Mouse (Mus musculus): ENCODE data around the gene Slc2a9. TPM values are rescaled to one million over a fixed set of nuclear protein-coding genes. Genes with fewer than 3 reads are reported as not detected.

Gene Slc2a9
- polyA plus RNA-seq, 1 experiment from 2014 or later: 0.23 TPM

DNA sequence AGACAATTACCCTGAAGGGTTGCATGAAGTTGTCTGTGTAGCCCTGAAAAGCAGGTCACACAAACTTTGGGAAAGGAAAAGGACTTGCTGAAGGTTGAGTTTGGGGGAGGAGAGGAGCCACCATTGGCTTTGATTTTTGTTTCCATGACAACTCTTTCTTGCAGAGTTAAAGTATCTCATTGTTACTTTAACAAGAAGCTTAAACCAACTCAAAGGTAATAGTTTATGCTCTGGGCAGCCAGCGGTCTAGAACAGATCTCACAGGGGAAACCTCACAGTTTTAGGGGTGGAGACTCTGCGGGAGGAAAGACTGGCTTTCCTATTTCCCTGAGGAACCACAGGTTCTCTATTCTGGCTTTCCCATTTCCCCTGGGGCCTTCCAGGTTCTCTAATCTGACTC, 114.1 kb downstream of the Slc2a9 start:
- H3K4me2 ChIP-seq (ENCODE audit: low read length): no peak overlapping the region
- ATAC-seq: peak; percentile 58
- no peaks in the 10 kb centered on the region for H3K27me3 ChIP-seq (ENCODE audit: control insufficient read depth, insufficient read depth, low read depth, low read length)
- 6% methylated on average over 2 of the region's 2 CpGs for WGBS
- H3K9me3 ChIP-seq (replicated peaks; ENCODE audit: control insufficient read depth, low read length, poor library complexity, severe bottlenecking): no peaks in the 10 kb centered on the region
- H3K9ac ChIP-seq (ENCODE audit: low read depth, low read length): no peak overlapping the region
- H3K4me3 ChIP-seq (ENCODE audit: low read depth, low read length): no peak overlapping the region
- H3K27ac ChIP-seq (ENCODE audit: low read length): no peak overlapping the region; the same call in 1 of the 2 replicates
- no peaks in the 10 kb centered on the region for H3K36me3 ChIP-seq (ENCODE audit: control insufficient read depth, insufficient read depth, low read length)
- peaks cover 18% of the 10 kb centered on the region for H3K4me1 ChIP-seq (ENCODE audit: control insufficient read depth, insufficient read depth, low read length)

- H3K27me3 ChIP-seq (ENCODE audit: control insufficient read depth, insufficient read depth, low read depth, low read length): no peaks in the 10 kb centered on the region
- peak; percentile 43 for ATAC-seq
- H3K4me1 ChIP-seq (ENCODE audit: control insufficient read depth, insufficient read depth, low read length): peaks cover 18% of the 10 kb centered on the region
- no peaks in the 10 kb centered on the region for H3K9me3 ChIP-seq (replicated peaks; ENCODE audit: control insufficient read depth, low read length, poor library complexity, severe bottlenecking)
- H3K4me3 ChIP-seq (ENCODE audit: low read depth, low read length): no peak overlapping the region
- H3K4me2 ChIP-seq (ENCODE audit: low read length): no peak overlapping the region
- no peaks in the 10 kb centered on the region for H3K36me3 ChIP-seq (ENCODE audit: control insufficient read depth, insufficient read depth, low read length)
- no peak overlapping the region for H3K27ac ChIP-seq (ENCODE audit: low read length)
- H3K9ac ChIP-seq (ENCODE audit: low read depth, low read length): no peak overlapping the region
- 24% methylated on average over 10 of the region's 10 CpGs for WGBS
Measured at GRCm38 (mm10) chr5:38388420-38388823, 114.5 kb downstream of the Slc2a9 start.

DNA sequence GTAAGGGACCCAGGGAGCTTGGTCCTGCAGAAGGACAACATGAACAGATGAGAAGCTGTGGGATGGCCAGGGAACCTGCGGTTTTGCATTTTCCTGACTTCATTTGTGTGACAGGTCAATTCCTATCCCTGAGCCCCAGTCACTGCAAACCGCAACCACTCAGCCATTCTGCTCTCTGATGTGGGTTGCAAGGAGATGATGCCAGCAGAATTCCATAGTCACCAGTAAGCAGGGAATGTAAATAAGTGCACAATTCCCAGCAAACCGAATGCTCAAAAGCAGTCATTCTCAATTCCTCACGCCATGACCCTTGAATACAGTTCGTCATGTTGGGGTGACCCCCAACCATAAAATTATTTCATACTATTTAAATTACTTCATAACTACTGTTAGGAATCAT, 123.0 kb downstream of the Slc2a9 start:
- no peak for ATAC-seq
- Histone ChIP-seq H3K4me2 (ENCODE audit: low read length) (no peak overlapping the region), H3K27me3 (ENCODE audit: control insufficient read depth, insufficient read depth, low read depth, low read length) (no peaks in the 10 kb centered on the region), H3K27ac (ENCODE audit: low read length) (no peak overlapping the region), H3K36me3 (ENCODE audit: control insufficient read depth, insufficient read depth, low read length) (no peaks in the 10 kb centered on the region), H3K9ac (ENCODE audit: low read depth, low read length) (no peak overlapping the region), H3K4me3 (ENCODE audit: low read depth, low read length) (no peak overlapping the region), H3K9me3 (replicated peaks; ENCODE audit: control insufficient read depth, low read length, poor library complexity, severe bottlenecking) (no peaks in the 10 kb centered on the region), H3K4me1 (ENCODE audit: control insufficient read depth, insufficient read depth, low read length) (no peaks in the 10 kb centered on the region)
- 93% methylated on average over 5 of the region's 5 CpGs for WGBS

DNA sequence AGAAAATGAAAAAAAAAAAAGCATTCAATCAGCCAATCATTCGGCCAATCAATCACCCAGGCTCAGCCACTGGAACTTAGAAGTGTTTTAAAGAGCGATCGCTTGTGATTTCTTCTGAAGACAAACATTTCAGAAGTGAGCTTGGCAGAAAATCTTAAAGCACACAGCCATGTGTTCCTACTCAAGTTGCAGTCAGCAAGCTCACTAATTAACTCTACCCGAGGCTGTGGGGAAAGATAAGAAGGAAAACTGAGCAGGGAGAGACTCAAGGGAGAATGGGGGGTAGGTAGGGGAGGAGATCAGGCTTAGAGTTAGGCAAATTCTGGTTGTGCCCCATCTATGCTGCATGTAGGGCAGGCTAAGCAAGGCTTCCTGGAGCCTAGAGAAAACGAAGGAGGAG, 130.6 kb downstream of the Slc2a9 start:
- Histone ChIP-seq H3K36me3 (ENCODE audit: control insufficient read depth, insufficient read depth, low read length) (no peaks in the 10 kb centered on the region), H3K4me1 (ENCODE audit: control insufficient read depth, insufficient read depth, low read length) (no peaks in the 10 kb centered on the region), H3K9ac (ENCODE audit: low read depth, low read length) (no peak overlapping the region), H3K9me3 (replicated peaks; ENCODE audit: control insufficient read depth, low read length, poor library complexity, severe bottlenecking) (no peaks in the 10 kb centered on the region), H3K27ac (ENCODE audit: low read length) (no peak overlapping the region), H3K27me3 (ENCODE audit: control insufficient read depth, insufficient read depth, low read depth, low read length) (no peaks in the 10 kb centered on the region), H3K4me2 (ENCODE audit: low read length) (no peak overlapping the region), H3K4me3 (ENCODE audit: low read depth, low read length) (no peak overlapping the region)
- WGBS: 45% methylated on average over 5 of the region's 5 CpGs
- ATAC-seq: no peak

GRCm38 (mm10) chr5:38371308-38371707, 131.6 kb downstream of the Slc2a9 start:
- H3K4me1 ChIP-seq (ENCODE audit: control insufficient read depth, insufficient read depth, low read length): peaks cover 8% of the 10 kb centered on the region; the same call in 1 of the 2 replicates
- no peaks in the 10 kb centered on the region for H3K9me3 ChIP-seq (replicated peaks; ENCODE audit: control insufficient read depth, low read length, poor library complexity, severe bottlenecking)
- no peaks in the 10 kb centered on the region for H3K36me3 ChIP-seq (ENCODE audit: control insufficient read depth, insufficient read depth, low read length)
- no peak for ATAC-seq
- no peak overlapping the region for H3K27ac ChIP-seq (ENCODE audit: low read length)
- H3K9ac ChIP-seq (ENCODE audit: low read depth, low read length): no peak overlapping the region
- H3K27me3 ChIP-seq (ENCODE audit: control insufficient read depth, insufficient read depth, low read depth, low read length): no peaks in the 10 kb centered on the region
- 100% methylated on average over 1 of the region's 1 CpGs for WGBS
- no peak overlapping the region for H3K4me3 ChIP-seq (ENCODE audit: low read depth, low read length)
- no peak overlapping the region for H3K4me2 ChIP-seq (ENCODE audit: low read length)

DNA sequence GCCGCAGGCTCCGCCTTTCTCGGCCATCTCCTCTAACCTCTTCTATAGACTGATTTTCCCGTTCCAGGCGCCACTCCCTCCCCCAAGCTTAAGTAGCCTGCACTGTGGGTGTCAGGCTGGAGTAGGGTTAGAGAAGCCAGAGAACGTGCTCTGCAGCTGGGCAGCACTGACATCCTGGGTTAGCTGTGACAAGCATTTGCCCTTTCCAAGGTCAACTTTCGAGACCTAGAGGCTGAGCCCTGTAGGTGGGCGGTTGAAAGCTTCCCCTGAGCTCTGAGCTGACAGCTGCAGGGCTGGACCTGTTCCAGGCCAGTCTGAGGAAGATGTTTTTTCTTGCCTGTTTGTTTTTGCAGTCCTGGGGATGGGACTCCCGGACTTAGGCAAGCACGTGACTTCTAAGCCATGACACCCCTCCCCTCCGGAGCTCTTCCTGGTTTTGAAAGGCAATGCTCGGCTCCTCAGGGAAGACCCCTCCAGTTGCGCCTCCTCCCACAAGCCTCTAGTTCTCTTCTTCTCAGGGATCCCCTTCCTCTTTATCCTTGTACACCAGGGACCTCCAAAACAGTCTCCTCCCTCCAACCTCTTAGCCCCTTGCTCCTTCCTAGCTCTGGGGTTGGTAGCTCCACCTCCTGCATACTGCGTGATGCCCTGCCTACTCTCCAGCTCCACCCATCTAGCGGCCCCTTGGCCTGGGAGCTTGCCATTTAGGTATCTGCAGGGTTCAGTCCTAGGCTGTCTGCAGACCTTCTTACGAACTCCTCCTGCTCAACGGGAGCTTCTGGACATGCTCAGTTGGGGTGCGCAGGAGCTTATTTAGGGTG, 136.1 kb downstream of the Slc2a9 start:
- Histone ChIP-seq H3K4me1 (ENCODE audit: control insufficient read depth, insufficient read depth, low read length) (peaks cover 12% of the 10 kb centered on the region; the same call in 1 of the 2 replicates), H3K36me3 (ENCODE audit: control insufficient read depth, insufficient read depth, low read length) (no peaks in the 10 kb centered on the region), H3K9ac (ENCODE audit: low read depth, low read length) (no peak overlapping the region), H3K27ac (ENCODE audit: low read length) (no peak overlapping the region), H3K9me3 (replicated peaks; ENCODE audit: control insufficient read depth, low read length, poor library complexity, severe bottlenecking) (no peaks in the 10 kb centered on the region), H3K4me3 (ENCODE audit: low read depth, low read length) (0 out of 2 replicates have a peak overlapping the region, but pooled peaks have one; percentile 9), H3K27me3 (ENCODE audit: control insufficient read depth, insufficient read depth, low read depth, low read length) (peaks cover 3% of the 10 kb centered on the region), H3K4me2 (ENCODE audit: low read length) (peak overlapping the region; percentile 46)
- ATAC-seq: peak; percentile 73
- 9% methylated on average over 18 of the region's 18 CpGs for WGBS

- H3K9me3 ChIP-seq (replicated peaks; ENCODE audit: control insufficient read depth, low read length, poor library complexity, severe bottlenecking): no peaks in the 10 kb centered on the region
- no peak overlapping the region for H3K9ac ChIP-seq (ENCODE audit: low read depth, low read length)
- no peak overlapping the region for H3K4me3 ChIP-seq (ENCODE audit: low read depth, low read length)
- no peak overlapping the region for H3K27ac ChIP-seq (ENCODE audit: low read length)
- H3K4me1 ChIP-seq (ENCODE audit: control insufficient read depth, insufficient read depth, low read length): peaks cover 12% of the 10 kb centered on the region; the same call in 1 of the 2 replicates
- no peak overlapping the region for H3K4me2 ChIP-seq (ENCODE audit: low read length)
- H3K27me3 ChIP-seq (ENCODE audit: control insufficient read depth, insufficient read depth, low read depth, low read length): peaks cover 3% of the 10 kb centered on the region
- ATAC-seq: no peak
- WGBS: 40% methylated on average over 2 of the region's 2 CpGs
- no peaks in the 10 kb centered on the region for H3K36me3 ChIP-seq (ENCODE audit: control insufficient read depth, insufficient read depth, low read length)
Measured at GRCm38 (mm10) chr5:38365521-38365920, 137.4 kb downstream of the Slc2a9 start.

GRCm38 (mm10) chr5:38364396-38364795, 138.5 kb downstream of the Slc2a9 start:
- Histone ChIP-seq H3K9me3 (replicated peaks; ENCODE audit: control insufficient read depth, low read length, poor library complexity, severe bottlenecking) (no peaks in the 10 kb centered on the region), H3K4me2 (ENCODE audit: low read length) (no peak overlapping the region), H3K4me3 (ENCODE audit: low read depth, low read length) (no peak overlapping the region), H3K27me3 (ENCODE audit: control insufficient read depth, insufficient read depth, low read depth, low read length) (peaks cover 3% of the 10 kb centered on the region), H3K4me1 (ENCODE audit: control insufficient read depth, insufficient read depth, low read length) (peaks cover 12% of the 10 kb centered on the region; the same call in 1 of the 2 replicates), H3K9ac (ENCODE audit: low read depth, low read length) (no peak overlapping the region), H3K27ac (ENCODE audit: low read length) (no peak overlapping the region), H3K36me3 (ENCODE audit: control insufficient read depth, insufficient read depth, low read length) (no peaks in the 10 kb centered on the region)
- whole genome bisulfite sequencing: 71% methylated on average over 5 of the region's 5 CpGs
- no peak for ATAC-seq

GRCm38 (mm10) chr5:38359716-38360115, 143.2 kb downstream of the Slc2a9 start:
- 79% methylated on average over 2 of the region's 2 CpGs for WGBS
- H3K4me1 ChIP-seq (ENCODE audit: control insufficient read depth, insufficient read depth, low read length): no peaks in the 10 kb centered on the region
- no peak overlapping the region for H3K4me2 ChIP-seq (ENCODE audit: low read length)
- no peaks in the 10 kb centered on the region for H3K27me3 ChIP-seq (ENCODE audit: control insufficient read depth, insufficient read depth, low read depth, low read length)
- no peaks in the 10 kb centered on the region for H3K36me3 ChIP-seq (ENCODE audit: control insufficient read depth, insufficient read depth, low read length)
- ATAC-seq: no peak
- no peaks in the 10 kb centered on the region for H3K9me3 ChIP-seq (replicated peaks; ENCODE audit: control insufficient read depth, low read length, poor library complexity, severe bottlenecking)
- peak overlapping the region; percentile 5; the same call in 1 of the 2 replicates for H3K27ac ChIP-seq (ENCODE audit: low read length)
- no peak overlapping the region for H3K4me3 ChIP-seq (ENCODE audit: low read depth, low read length)
- no peak overlapping the region for H3K9ac ChIP-seq (ENCODE audit: low read depth, low read length)

All from midbrain, embryonic 16.5 days (tissue).